Mouse (Mus musculus): ENCODE results near the gene Cdk14. TPM values are rescaled to one million over a fixed set of nuclear protein-coding genes. Genes with fewer than 3 reads are reported as not detected.

Gene Cdk14
- polyA plus RNA-seq, 1 experiment: 14.8 TPM

GRCm38 (mm10) chr5:4866945-4867344 is 553.2 kb downstream of the Cdk14 start:
- no peak overlapping the region for H3K27ac ChIP-seq (ENCODE audit: insufficient read depth, low read length)

GRCm38 (mm10) chr5:4866099-4866498 is 554.0 kb downstream of the Cdk14 start:
- H3K4me1 ChIP-seq (ENCODE audit: control insufficient read depth, insufficient read depth, low read length): no peaks in the 10 kb centered on the region

More at GRCm38 (mm10) chr5:4866945-4867344, 553.2 kb downstream of the Cdk14 start:
- no peaks in the 10 kb centered on the region for H3K27me3 ChIP-seq (ENCODE audit: control insufficient read depth, insufficient read depth, low read length, poor library complexity, severe bottlenecking)
- TF ChIP-seq EP300 (IDR thresholded peaks at IDR 0.05; ENCODE audit: insufficient read depth, low read depth, low read length): no peak
- no peak for TF ChIP-seq CTCF (IDR thresholded peaks at IDR 0.05; ENCODE audit: low read depth, low read length)
- no peak for TF ChIP-seq POLR2A (IDR thresholded peaks at IDR 0.05; ENCODE audit: insufficient read depth, low read length)
- H3K9me3 ChIP-seq (replicated peaks; ENCODE audit: control insufficient read depth, insufficient read depth, low read length, poor library complexity, severe bottlenecking): no peaks in the 10 kb centered on the region
- H3K9ac ChIP-seq (ENCODE audit: low read depth, poor library complexity, severe bottlenecking): no peak overlapping the region
- H3K36me3 ChIP-seq (ENCODE audit: control insufficient read depth, insufficient read depth, low read length, poor library complexity, severe bottlenecking): no peaks in the 10 kb centered on the region
- no peak overlapping the region for H3K4me3 ChIP-seq (ENCODE audit: low read depth, low read length)
- H3K4me1 ChIP-seq (ENCODE audit: control insufficient read depth, insufficient read depth, low read length): no peaks in the 10 kb centered on the region

GRCm38 (mm10) chr5:4861592-4861991 is 558.5 kb downstream of the Cdk14 start:
- TF ChIP-seq POLR2A (IDR thresholded peaks at IDR 0.05; ENCODE audit: insufficient read depth, low read length) (no peak), EP300 (IDR thresholded peaks at IDR 0.05; ENCODE audit: insufficient read depth, low read depth, low read length) (no peak), CTCF (IDR thresholded peaks at IDR 0.05; ENCODE audit: low read depth, low read length) (no peak)
- Histone ChIP-seq H3K9me3 (replicated peaks; ENCODE audit: control insufficient read depth, insufficient read depth, low read length, poor library complexity, severe bottlenecking) (no peaks in the 10 kb centered on the region), H3K4me1 (ENCODE audit: control insufficient read depth, insufficient read depth, low read length) (no peaks in the 10 kb centered on the region), H3K36me3 (ENCODE audit: control insufficient read depth, insufficient read depth, low read length, poor library complexity, severe bottlenecking) (no peaks in the 10 kb centered on the region), H3K4me3 (ENCODE audit: low read depth, low read length) (no peak overlapping the region), H3K27ac (ENCODE audit: insufficient read depth, low read length) (no peak overlapping the region), H3K9ac (ENCODE audit: low read depth, poor library complexity, severe bottlenecking) (no peak overlapping the region), H3K27me3 (ENCODE audit: control insufficient read depth, insufficient read depth, low read length, poor library complexity, severe bottlenecking) (no peaks in the 10 kb centered on the region)

More at GRCm38 (mm10) chr5:4866099-4866498, 554.0 kb downstream of the Cdk14 start:
- H3K27me3 ChIP-seq (ENCODE audit: control insufficient read depth, insufficient read depth, low read length, poor library complexity, severe bottlenecking): no peaks in the 10 kb centered on the region
- H3K27ac ChIP-seq (ENCODE audit: insufficient read depth, low read length): no peak overlapping the region
- H3K4me3 ChIP-seq (ENCODE audit: low read depth, low read length): no peak overlapping the region
- no peaks in the 10 kb centered on the region for H3K9me3 ChIP-seq (replicated peaks; ENCODE audit: control insufficient read depth, insufficient read depth, low read length, poor library complexity, severe bottlenecking)
- no peak overlapping the region for H3K9ac ChIP-seq (ENCODE audit: low read depth, poor library complexity, severe bottlenecking)
- TF ChIP-seq POLR2A (IDR thresholded peaks at IDR 0.05; ENCODE audit: insufficient read depth, low read length) (no peak), EP300 (IDR thresholded peaks at IDR 0.05; ENCODE audit: insufficient read depth, low read depth, low read length) (no peak), CTCF (IDR thresholded peaks at IDR 0.05; ENCODE audit: low read depth, low read length) (no peak)
- H3K36me3 ChIP-seq (ENCODE audit: control insufficient read depth, insufficient read depth, low read length, poor library complexity, severe bottlenecking): no peaks in the 10 kb centered on the region

GRCm38 (mm10) chr5:4861141-4861540 is 559.0 kb downstream of the Cdk14 start:
- no peak for TF ChIP-seq EP300 (IDR thresholded peaks at IDR 0.05; ENCODE audit: insufficient read depth, low read depth, low read length)
- TF ChIP-seq POLR2A (IDR thresholded peaks at IDR 0.05; ENCODE audit: insufficient read depth, low read length): no peak
- no peak for TF ChIP-seq CTCF (IDR thresholded peaks at IDR 0.05; ENCODE audit: low read depth, low read length)
- no peaks in the 10 kb centered on the region for H3K27me3 ChIP-seq (ENCODE audit: control insufficient read depth, insufficient read depth, low read length, poor library complexity, severe bottlenecking)
- no peak overlapping the region for H3K4me3 ChIP-seq (ENCODE audit: low read depth, low read length)
- H3K36me3 ChIP-seq (ENCODE audit: control insufficient read depth, insufficient read depth, low read length, poor library complexity, severe bottlenecking): no peaks in the 10 kb centered on the region
- H3K27ac ChIP-seq (ENCODE audit: insufficient read depth, low read length): no peak overlapping the region
- H3K9me3 ChIP-seq (replicated peaks; ENCODE audit: control insufficient read depth, insufficient read depth, low read length, poor library complexity, severe bottlenecking): no peaks in the 10 kb centered on the region
- H3K9ac ChIP-seq (ENCODE audit: low read depth, poor library complexity, severe bottlenecking): no peak overlapping the region
- no peaks in the 10 kb centered on the region for H3K4me1 ChIP-seq (ENCODE audit: control insufficient read depth, insufficient read depth, low read length)

- no peaks in the 10 kb centered on the region for H3K4me1 ChIP-seq (ENCODE audit: control insufficient read depth, insufficient read depth, low read length)
- H3K9me3 ChIP-seq (replicated peaks; ENCODE audit: control insufficient read depth, insufficient read depth, low read length, poor library complexity, severe bottlenecking): no peaks in the 10 kb centered on the region
- no peaks in the 10 kb centered on the region for H3K36me3 ChIP-seq (ENCODE audit: control insufficient read depth, insufficient read depth, low read length, poor library complexity, severe bottlenecking)
- TF ChIP-seq EP300 (IDR thresholded peaks at IDR 0.05; ENCODE audit: insufficient read depth, low read depth, low read length): no peak
- TF ChIP-seq POLR2A (IDR thresholded peaks at IDR 0.05; ENCODE audit: insufficient read depth, low read length): no peak
- TF ChIP-seq CTCF (IDR thresholded peaks at IDR 0.05; ENCODE audit: low read depth, low read length): no peak
- no peak overlapping the region for H3K27ac ChIP-seq (ENCODE audit: insufficient read depth, low read length)
- H3K27me3 ChIP-seq (ENCODE audit: control insufficient read depth, insufficient read depth, low read length, poor library complexity, severe bottlenecking): no peaks in the 10 kb centered on the region
- H3K9ac ChIP-seq (ENCODE audit: low read depth, poor library complexity, severe bottlenecking): no peak overlapping the region
- no peak overlapping the region for H3K4me3 ChIP-seq (ENCODE audit: low read depth, low read length)
Observed at GRCm38 (mm10) chr5:4858032-4858641, 562.0 kb downstream of the Cdk14 start.

GRCm38 (mm10) chr5:4853503-4853902 is 566.6 kb downstream of the Cdk14 start:
- no peak overlapping the region for H3K27ac ChIP-seq (ENCODE audit: insufficient read depth, low read length)
- TF ChIP-seq EP300 (IDR thresholded peaks at IDR 0.05; ENCODE audit: insufficient read depth, low read depth, low read length) (no peak), CTCF (IDR thresholded peaks at IDR 0.05; ENCODE audit: low read depth, low read length) (no peak), POLR2A (IDR thresholded peaks at IDR 0.05; ENCODE audit: insufficient read depth, low read length) (no peak)
- no peaks in the 10 kb centered on the region for H3K9me3 ChIP-seq (replicated peaks; ENCODE audit: control insufficient read depth, insufficient read depth, low read length, poor library complexity, severe bottlenecking)
- H3K4me3 ChIP-seq (ENCODE audit: low read depth, low read length): no peak overlapping the region
- no peaks in the 10 kb centered on the region for H3K36me3 ChIP-seq (ENCODE audit: control insufficient read depth, insufficient read depth, low read length, poor library complexity, severe bottlenecking)
- H3K4me1 ChIP-seq (ENCODE audit: control insufficient read depth, insufficient read depth, low read length): no peaks in the 10 kb centered on the region
- no peaks in the 10 kb centered on the region for H3K27me3 ChIP-seq (ENCODE audit: control insufficient read depth, insufficient read depth, low read length, poor library complexity, severe bottlenecking)
- H3K9ac ChIP-seq (ENCODE audit: low read depth, poor library complexity, severe bottlenecking): no peak overlapping the region
